Mouse (Mus musculus) lung, postnatal 25 days (tissue): ENCODE results near the gene Fam216b.

ENCODE experiments used
- DNase-seq: peaks from one replicate; pipeline ENCODE4 v3.0.0; 2022; ENCODE audit warnings: low spot score

The Fam216b gene

DNA sequence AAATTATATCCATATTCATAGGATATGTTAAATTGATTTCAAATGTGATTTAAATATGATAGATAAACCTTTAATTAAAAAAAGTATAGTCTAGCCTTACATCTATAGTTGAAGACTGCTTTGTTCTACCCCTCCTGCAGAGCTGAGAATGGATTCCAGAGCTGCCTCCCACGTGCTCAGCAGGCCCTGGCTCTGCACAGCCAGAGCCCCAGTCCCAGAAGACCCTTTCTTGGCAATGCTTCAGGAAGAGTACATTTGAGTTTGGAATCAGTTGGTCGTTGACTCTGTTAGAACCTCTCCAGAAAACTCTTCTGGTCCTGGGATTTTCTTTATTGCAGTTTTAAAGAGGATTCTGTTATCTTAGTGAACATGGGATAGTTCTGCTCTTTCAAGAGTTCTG is 45.7 kb downstream of the Fam216b start:
- DNase-seq, result no peak

DNA sequence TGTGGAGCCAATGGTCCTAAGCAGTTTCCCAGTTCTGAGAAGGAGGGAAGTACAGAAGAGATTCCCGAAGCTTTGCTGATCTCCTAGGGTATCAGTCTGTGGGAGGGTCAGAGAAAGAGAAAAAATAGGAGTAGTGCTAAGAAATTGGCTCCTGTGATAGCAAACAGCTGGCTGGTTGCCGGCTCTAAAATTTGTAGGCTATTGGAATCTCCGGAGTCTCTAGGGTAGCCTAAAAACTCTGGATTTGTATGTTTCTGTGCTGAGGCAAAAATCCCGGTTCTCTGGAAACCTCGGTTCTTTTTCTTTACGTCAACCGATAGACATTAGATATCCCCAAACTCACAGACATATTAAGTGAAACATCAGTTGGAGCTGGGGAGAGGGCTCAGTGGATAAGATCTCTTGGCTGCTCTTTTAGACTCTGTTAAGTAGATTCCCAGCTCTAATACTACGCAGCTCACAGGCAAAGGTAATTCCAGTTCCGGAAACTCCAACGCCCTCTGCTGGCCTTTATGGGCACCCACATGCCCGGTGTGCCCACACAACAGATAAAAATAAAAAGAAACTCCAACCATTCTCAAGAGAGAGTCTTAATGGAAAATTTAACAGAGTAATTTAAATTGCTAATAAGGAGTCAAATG is 46.8 kb downstream of the Fam216b start:
- DNase-seq, result no peak

DNA sequence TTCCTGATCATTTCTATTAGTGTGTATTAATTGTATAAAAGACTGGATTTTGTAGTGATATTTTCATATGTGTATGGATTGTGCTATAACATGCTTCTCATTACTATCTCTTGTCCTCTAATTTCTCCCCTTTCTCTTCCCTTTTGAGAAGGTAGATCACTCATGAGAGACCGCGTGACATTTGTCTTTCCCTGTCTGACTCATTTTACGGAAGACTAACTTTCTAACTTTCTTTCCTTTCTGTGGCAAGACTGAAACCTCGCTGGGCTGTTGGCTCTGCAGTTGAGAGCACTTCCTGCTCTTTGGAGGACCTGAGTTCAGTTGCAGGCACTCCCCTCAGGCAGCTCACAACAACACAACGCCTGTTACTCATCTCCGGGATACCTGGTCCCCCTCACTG is 48.2 kb downstream of the Fam216b start:
- DNase-seq, result no peak

DNA sequence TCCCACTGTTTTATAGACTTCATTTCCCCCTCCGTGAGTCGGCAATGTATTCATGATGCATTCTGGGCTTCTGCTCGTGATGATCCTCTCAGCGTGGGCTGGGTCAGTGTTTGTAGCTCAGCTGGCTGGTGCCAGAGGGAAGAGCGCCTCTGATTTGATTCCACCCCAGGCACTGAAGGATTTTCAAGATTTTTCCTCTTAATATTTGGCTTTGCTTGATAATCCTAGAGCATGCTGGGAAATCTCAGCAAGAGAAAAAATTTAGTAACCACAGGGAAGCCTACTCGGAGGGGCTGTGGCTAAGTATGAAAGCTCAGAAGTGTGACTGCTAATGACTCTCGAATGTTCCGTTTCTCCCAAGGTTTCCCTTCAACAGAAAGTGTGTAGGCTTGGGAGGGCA is 49.9 kb downstream of the Fam216b start:
- DNase-seq, result no peak
